Mouse (Mus musculus) adrenal gland (tissue): Measurements from ENCODE around the gene Ciart.
"Not testable (repeated sequence)": the region's sequence is repeated elsewhere in the genome, so short reads cannot be mapped to it uniquely, and the experiment has no call there.

Experiments used
- intact Hi-C: fragments of 180-260 bp; cut with DNase I; formaldehyde crosslinking; loops from one replicate; pipeline ENCODE4 v1.15.1; 2025

Gene Ciart

DNA sequence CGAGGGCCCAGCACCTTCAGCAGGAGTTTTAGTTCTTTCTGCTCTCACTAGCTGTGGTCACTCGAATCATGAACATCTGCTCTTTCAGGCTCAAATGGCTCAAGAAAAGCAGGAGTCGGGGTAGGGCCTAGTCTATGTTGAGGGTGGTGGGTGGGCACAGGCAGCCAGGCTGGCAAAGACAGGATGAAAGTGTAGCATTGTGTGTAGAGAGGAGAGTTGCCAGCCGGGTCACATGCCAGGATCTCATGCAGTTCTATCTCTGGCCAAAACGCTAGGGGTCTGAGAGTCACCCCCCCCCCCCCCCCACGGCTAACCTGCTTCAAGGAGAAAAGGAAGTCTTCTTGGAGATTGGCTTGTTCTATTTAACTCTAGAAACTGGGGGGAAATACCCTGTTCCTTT, 20.6 kb upstream of the Ciart start:
- intact Hi-C loops, result no loop called here

GRCm38 (mm10) chr3:95902373-95902625, 20.2 kb upstream of the Ciart start:
- intact Hi-C loops, result no loop called here

GRCm38 (mm10) chr3:95901616-95902372, 19.7 kb upstream of the Ciart start:
- intact Hi-C loops, result no loop called here

- intact Hi-C loops, result no loop called here
Measured at GRCm38 (mm10) chr3:95899800-95900524, 17.9 kb upstream of the Ciart start.

DNA sequence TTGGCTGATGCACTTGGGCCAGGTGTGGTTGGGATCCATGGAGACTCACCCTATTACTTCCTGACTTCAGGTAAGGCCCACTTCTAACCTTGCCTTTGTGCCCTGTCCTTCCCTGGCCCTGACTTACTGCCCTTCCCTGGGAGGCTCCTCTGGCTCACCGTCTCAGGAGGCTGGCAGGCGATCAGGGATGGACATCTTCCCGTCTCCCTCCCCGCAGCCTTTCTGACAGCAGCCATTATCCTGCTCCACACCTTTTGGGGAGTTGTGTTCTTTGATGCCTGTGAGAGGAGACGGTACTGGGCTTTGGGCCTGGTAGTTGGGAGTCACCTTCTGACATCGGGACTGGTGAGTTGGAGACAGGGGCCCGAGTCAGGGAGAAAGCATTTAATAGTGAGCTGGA, 13.4 kb upstream of the Ciart start:
- intact Hi-C loops, result not testable (repeated sequence)

DNA sequence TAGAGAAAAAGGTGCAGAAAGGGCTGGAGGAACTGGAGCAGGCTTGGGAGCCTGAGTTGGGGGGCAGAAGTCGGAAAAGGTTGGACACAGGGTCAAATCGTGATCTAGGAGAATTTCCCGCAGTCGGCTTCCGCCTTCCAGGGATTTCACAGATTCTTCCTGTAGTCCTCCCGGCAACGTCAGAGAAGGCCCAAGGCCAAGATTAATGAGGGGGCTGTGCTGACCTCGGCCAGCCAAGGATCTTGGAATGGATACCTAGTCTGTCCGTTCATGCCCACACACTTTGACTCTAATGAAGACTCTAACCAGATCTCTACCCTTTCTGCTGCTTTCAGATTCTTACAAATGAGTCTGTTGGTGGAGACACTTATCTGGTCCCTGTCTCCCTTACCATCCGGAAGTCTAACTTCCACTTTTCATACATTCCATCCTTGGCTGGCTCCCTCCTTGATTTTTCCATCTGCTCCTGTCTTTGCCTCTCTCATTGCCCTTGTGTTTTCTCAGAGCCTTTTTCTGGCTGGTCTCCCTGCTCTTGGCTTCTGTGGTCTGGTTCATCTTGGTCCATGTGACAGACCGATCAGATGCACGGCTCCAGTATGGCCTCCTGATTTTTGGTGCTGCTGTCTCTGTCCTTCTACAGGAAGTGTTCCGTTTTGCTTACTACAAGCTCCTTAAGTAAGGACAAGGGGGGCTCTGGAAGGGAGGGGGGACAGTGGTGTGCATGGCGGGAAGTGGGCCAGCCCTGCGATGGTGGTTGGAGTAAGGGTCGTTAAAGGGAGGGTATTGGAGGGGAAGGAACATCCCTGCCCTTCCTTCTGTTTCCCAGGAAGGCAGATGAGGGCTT, 12.5 kb upstream of the Ciart start:
- intact Hi-C loops, result no loop called here

GRCm38 (mm10) chr3:95893606-95894316, 11.7 kb upstream of the Ciart start, which contains the start of gene Aph1a:
Gene Aph1a, plus strand, starts transcription at chr3:95893969.
- intact Hi-C loops, result not testable (repeated sequence)

DNA sequence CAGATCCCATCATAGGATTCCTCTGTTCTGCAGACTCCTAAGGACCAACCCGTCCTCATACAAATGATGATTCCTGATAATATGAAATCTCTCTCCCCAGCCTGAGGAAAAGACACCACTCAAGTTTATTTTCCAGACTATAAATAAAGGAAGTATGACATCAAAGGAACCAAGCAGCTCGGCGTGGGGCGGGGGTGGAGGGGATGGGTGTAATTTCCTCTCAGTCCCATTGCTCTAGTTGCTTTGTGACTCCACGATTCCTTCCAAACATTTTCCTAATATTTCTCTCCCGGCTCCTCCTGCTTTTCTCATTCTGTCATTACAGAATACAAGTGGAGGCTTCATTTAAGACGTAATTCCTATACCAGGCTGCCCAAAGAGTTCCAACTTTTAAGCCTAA, 11.1 kb upstream of the Ciart start:
- intact Hi-C loops, result no loop called here

GRCm38 (mm10) chr3:95892066-95893052, 10.3 kb upstream of the Ciart start:
- intact Hi-C loops, result no loop called here

DNA sequence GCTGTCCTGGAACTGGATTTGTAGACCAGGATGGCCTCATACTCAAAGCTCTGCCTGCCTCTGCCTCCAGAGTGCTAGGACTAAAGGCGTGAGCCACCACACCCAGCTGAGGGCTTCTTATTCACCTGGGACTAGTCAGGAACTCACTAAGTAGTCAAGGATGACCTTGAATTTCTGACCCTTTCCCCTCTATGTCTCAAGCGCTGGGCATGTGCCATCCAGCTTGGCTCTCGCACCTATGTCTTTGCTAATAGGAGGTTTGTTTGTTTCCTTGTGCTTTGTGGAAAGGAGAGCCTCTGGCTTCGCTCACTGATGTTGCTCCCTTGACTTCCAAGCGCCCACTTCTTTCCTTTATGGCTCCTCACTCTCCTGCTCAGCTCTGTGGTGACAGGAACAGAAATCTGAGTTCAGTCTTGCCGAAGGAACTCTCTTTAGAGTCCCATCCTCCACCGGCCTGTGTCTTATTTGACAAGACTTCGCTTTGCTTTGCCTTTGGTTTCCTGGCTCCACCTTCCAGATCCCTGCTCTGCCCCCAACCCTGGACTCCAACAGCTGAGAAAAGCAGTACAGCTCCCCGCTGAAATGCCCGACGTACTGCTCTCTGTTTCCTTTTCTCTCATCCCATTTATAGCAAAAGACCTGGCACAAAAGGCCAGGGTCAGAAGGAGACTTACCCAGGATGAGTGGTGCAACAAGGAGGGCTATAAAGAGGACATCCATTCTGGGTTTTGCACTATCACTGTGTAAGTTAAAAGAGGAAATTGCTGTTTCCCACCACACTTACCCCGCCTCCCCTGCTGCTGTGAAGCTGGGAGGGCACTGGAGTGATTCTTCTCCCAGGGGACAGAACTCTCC, 9.4 kb upstream of the Ciart start, which contains the start of gene BC028528:
Gene BC028528 (minus strand): TSS at position 795 of the 855 bp plus-strand sequence.
- intact Hi-C loops, result no loop called here

GRCm38 (mm10) chr3:95889664-95890063, 7.6 kb upstream of the Ciart start:
- intact Hi-C loops, result loop anchor here (10.0 kb wide), 1 partner anchor 165 kb away; the partner anchor contains the start of gene Vps45

GRCm38 (mm10) chr3:95887596-95887995, 5.5 kb upstream of the Ciart start:
- intact Hi-C loops, result loop anchor here (10.0 kb wide), 1 partner anchor 167 kb away; the partner anchor contains the start of gene Vps45

DNA sequence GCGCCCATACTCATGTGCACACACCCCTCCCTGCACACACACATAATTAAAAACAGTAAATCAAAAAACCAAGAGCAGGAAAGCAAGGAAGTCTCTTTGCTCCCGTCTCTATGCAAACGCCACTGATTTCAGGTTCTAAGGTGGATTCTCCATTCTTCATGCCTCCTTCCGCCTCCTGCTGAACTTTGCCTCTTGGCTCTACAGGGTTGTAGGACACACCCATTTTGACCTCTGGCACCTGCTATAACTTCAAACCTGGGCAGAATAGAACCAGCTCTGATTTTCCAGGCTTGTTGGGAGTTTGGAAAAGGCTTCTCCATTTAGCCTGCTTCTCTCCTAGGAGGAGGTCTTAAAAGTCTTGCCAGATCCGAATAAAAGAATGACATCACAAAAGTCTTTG, 2.3 kb upstream of the Ciart start:
- intact Hi-C loops, result loop anchor here (10.0 kb wide), 1 partner anchor 170 kb away; the partner anchor contains the start of gene Vps45

GRCm38 (mm10) chr3:95882816-95883425, 870 bp upstream of the Ciart start:
- intact Hi-C loops, result loop anchor here (1.0 to 10.0 kb wide), 2 partner anchors 23 to 172 kb away; partner anchors contain the start of gene Vps45

GRCm38 (mm10) chr3:95879063-95879462, 3.0 kb downstream of the Ciart start:
- intact Hi-C loops, result loop anchor here (10.0 kb wide), 1 partner anchor 276 kb away; no protein-coding TSS in a partner anchor

- intact Hi-C loops, result loop anchor here (10.0 kb wide), 1 partner anchor 283 kb away; no protein-coding TSS in a partner anchor
Measured at GRCm38 (mm10) chr3:95872048-95872447, 10.0 kb downstream of the Ciart start.

- intact Hi-C loops, result loop anchor here (10.0 kb wide), 1 partner anchor 283 kb away; no protein-coding TSS in a partner anchor
Measured at GRCm38 (mm10) chr3:95871392-95871867, 10.6 kb downstream of the Ciart start, which contains the start of gene Mrps21. Gene Mrps21, minus strand, starts transcription at chr3:95871519.

GRCm38 (mm10) chr3:95870976-95871375, 11.1 kb downstream of the Ciart start:
- intact Hi-C loops, result loop anchor here (10.0 kb wide), 1 partner anchor 284 kb away; no protein-coding TSS in a partner anchor
